Mouse (Mus musculus) embryonic facial prominence, embryonic 12.5 days (tissue): Measurements from ENCODE around the gene Cited4. TPM values are rescaled to one million over a fixed set of nuclear protein-coding genes. Genes with fewer than 3 reads are reported as not detected.

Experiments used
- ATAC-seq: fragments of 200-750 bp; cut with Nextera tagmentation; 2 replicates; pipeline ENCODE4 v1.8.0; 2017; ENCODE audit not compliant: insufficient number of reproducible peaks, insufficient read depth, low FRiP score, low TSS enrichment
- H3K27ac ChIP-seq: fragments of 300-500 bp; sonication (generic); 2 replicates; pipeline ENCODE4 v1.5.1; 2016; ENCODE audit warnings: mild to moderate bottlenecking
- H3K27me3 ChIP-seq: fragments of 300-500 bp; sonication (generic); 2 replicates; pipeline ENCODE4 v1.6.1; 2016; ENCODE audit warnings: mild to moderate bottlenecking, moderate library complexity
- H3K36me3 ChIP-seq: fragments of 300-500 bp; sonication (generic); 2 replicates; pipeline ENCODE4 v1.6.1; 2016; ENCODE audit warnings: mild to moderate bottlenecking
- H3K4me1 ChIP-seq: fragments of 300-500 bp; sonication (generic); 2 replicates; pipeline ENCODE4 v1.6.1; 2016
- H3K4me2 ChIP-seq: fragments of 300-500 bp; sonication (generic); replicated peaks from 2 replicates; pipeline ENCODE4 v1.6.1; 2016; ENCODE audit warnings: mild to moderate bottlenecking, moderate library complexity
- H3K4me3 ChIP-seq: fragments of 300-500 bp; sonication (generic); 2 replicates; pipeline ENCODE4 v1.5.1; 2016; ENCODE audit warnings: mild to moderate bottlenecking
- H3K9ac ChIP-seq: fragments of 300-500 bp; sonication (generic); 2 replicates; pipeline ENCODE4 v1.6.1; 2016; ENCODE audit warnings: mild to moderate bottlenecking, moderate library complexity
- H3K9me3 ChIP-seq: fragments of 300-500 bp; sonication (generic); 2 replicates; pipeline ENCODE4 v1.6.1; 2016; ENCODE audit warnings: mild to moderate bottlenecking, moderate library complexity
- WGBS: fragments of 180-500 bp; shearing (Covaris S2); methylation state at CpG from one replicate; pipeline ENCODE4 v1.1.7; 2016; 5-methylcytosine and 5-hydroxymethylcytosine counted together
- polyA plus RNA-seq: library from polyadenylated mRNA; unstranded; fragments of >200 nt; fragmentation: Nextera tagmentation; extraction: Ambion mirVana; gene quantifications from 2 replicates; pipeline ENCODE4 v1.2.1, GENCODE M21; 2016

The Cited4 gene
- 5.8 and 7.3 TPM in 2 replicates for polyA plus RNA-seq

DNA sequence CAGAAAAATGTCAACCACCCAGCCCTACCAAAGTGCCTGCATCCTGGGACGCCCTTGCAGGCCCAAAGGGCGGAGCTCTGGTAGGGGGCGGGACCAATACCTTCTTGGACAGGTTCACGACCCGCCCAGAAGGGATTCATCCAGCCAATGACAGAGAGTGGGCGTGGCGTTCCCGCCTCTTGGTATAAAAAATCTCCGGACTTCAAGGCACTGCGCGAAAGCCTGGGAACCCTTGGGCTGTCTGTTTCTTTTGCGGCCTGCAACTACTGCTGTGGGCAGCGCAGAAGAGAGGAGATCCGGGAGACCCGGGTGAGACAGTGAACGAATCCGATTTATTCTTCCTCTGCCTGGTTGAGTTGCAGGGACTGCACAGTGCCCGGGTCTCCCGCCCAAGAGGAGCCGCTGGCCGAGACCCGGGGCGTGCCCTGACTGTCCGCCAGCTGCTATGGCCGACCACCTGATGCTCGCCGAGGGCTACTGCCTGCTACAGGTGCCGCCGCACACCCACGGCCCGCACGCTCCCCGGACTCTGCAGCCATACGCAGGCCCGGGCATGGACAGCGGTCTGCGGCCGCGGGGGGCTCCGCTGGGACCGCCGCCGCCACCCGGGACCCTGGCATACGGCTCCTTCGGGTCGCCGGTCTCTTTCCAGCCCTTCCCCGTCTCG lies at the start of gene Cited4:
Cited4 (plus strand) TSS at position 215 of the 667 bp plus-strand sequence.
- peak; percentile 81 for ATAC-seq
- Histone ChIP-seq H3K9ac (peak within 1 kb of the TSS; percentile 51), H3K9me3 (no peaks in the 10 kb centered on the region), H3K36me3 (no peaks in the 10 kb centered on the region), H3K27me3 (peaks cover 35% of the 10 kb centered on the region), H3K4me1 (peaks cover 5% of the 10 kb centered on the region), H3K4me2 (peak within 1 kb of the TSS; percentile 99), H3K4me3 (peak within 1 kb of the TSS; percentile 52), H3K27ac (no peak within 1 kb of the TSS)
- under 1% methylated on average over 48 of the region's 50 CpGs for WGBS

DNA sequence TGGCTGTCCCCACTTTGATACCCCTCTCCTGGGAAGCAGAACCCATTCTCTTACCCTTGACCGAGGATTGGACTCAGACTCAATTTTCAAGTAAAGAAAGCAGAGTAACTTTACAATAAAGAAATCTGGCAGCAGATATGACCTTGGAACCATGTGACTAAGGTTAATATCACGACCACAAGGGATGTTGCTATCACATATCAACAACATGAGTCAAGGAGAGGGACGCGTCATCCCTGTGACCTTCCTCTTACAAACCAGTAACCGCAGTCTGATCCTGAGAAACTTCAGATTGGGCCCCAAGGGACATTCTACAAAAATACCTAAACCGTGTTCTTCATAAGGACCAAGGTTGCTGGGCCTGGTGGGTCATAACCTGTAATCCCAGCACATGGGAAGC lies 38.6 kb upstream of the Cited4 start:
- ATAC-seq: no peak
- H3K4me3 ChIP-seq: no peak overlapping the region
- H3K27ac ChIP-seq: no peak overlapping the region
- H3K36me3 ChIP-seq: no peaks in the 10 kb centered on the region
- H3K9me3 ChIP-seq: no peaks in the 10 kb centered on the region
- WGBS: 82% methylated on average over 6 of the region's 6 CpGs
- no peaks in the 10 kb centered on the region for H3K27me3 ChIP-seq
- no peak overlapping the region for H3K9ac ChIP-seq
- H3K4me2 ChIP-seq: no peak overlapping the region
- H3K4me1 ChIP-seq: no peaks in the 10 kb centered on the region

GRCm38 (mm10) chr4:120630218-120630931 lies 36.0 kb upstream of the Cited4 start:
- H3K27me3 ChIP-seq: no peaks in the 10 kb centered on the region
- H3K4me3 ChIP-seq: no peak overlapping the region
- H3K4me2 ChIP-seq: no peak overlapping the region
- no peaks in the 10 kb centered on the region for H3K36me3 ChIP-seq
- H3K27ac ChIP-seq: no peak overlapping the region
- no peaks in the 10 kb centered on the region for H3K4me1 ChIP-seq
- no peak overlapping the region for H3K9ac ChIP-seq
- ATAC-seq: no peak
- 80% methylated on average over 8 of the region's 8 CpGs for WGBS
- H3K9me3 ChIP-seq: no peaks in the 10 kb centered on the region

GRCm38 (mm10) chr4:120631828-120632227 lies 34.5 kb upstream of the Cited4 start:
- no peaks in the 10 kb centered on the region for H3K9me3 ChIP-seq
- no peaks in the 10 kb centered on the region for H3K4me1 ChIP-seq
- 74% methylated on average over 6 of the region's 6 CpGs for WGBS
- no peak for ATAC-seq
- no peak overlapping the region for H3K4me2 ChIP-seq
- H3K27ac ChIP-seq: no peak overlapping the region
- no peaks in the 10 kb centered on the region for H3K27me3 ChIP-seq
- H3K36me3 ChIP-seq: no peaks in the 10 kb centered on the region
- H3K4me3 ChIP-seq: no peak overlapping the region
- H3K9ac ChIP-seq: no peak overlapping the region

DNA sequence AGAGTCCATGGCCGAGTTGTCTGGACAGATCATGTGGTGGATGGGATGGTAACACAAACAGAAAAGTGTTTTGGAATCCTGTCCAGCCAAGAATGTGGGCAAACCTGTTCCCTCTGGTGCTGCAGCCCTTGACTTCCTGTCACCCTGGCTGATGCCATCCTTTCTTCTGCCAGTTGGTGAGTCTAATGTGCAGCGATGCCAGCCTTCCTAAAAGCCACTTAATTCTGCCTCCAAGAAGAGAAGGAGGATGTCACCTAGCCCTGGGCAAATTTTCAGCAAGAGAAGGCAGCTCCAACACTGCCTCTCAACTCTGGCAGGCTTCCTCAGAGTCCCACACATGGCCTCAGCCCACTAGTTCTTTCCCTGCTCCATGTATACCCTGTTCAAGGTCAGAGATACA lies 31.0 kb upstream of the Cited4 start:
- WGBS: 75% methylated on average over 2 of the region's 2 CpGs
- Histone ChIP-seq H3K9me3 (no peaks in the 10 kb centered on the region), H3K4me3 (no peak overlapping the region), H3K9ac (no peak overlapping the region), H3K36me3 (no peaks in the 10 kb centered on the region), H3K27me3 (no peaks in the 10 kb centered on the region), H3K4me1 (no peaks in the 10 kb centered on the region), H3K27ac (no peak overlapping the region), H3K4me2 (no peak overlapping the region)
- ATAC-seq: no peak

GRCm38 (mm10) chr4:120641946-120642345 lies 24.4 kb upstream of the Cited4 start:
- no peak overlapping the region for H3K4me3 ChIP-seq
- no peaks in the 10 kb centered on the region for H3K9me3 ChIP-seq
- no peak overlapping the region for H3K4me2 ChIP-seq
- no peak overlapping the region for H3K27ac ChIP-seq
- no peaks in the 10 kb centered on the region for H3K36me3 ChIP-seq
- H3K4me1 ChIP-seq: no peaks in the 10 kb centered on the region
- no peak overlapping the region for H3K9ac ChIP-seq
- no peak for ATAC-seq
- H3K27me3 ChIP-seq: 0 out of 2 replicates have a peak, but pooled peaks cover 2% of the 10 kb centered on the region
- WGBS: 88% methylated on average over 6 of the region's 6 CpGs

DNA sequence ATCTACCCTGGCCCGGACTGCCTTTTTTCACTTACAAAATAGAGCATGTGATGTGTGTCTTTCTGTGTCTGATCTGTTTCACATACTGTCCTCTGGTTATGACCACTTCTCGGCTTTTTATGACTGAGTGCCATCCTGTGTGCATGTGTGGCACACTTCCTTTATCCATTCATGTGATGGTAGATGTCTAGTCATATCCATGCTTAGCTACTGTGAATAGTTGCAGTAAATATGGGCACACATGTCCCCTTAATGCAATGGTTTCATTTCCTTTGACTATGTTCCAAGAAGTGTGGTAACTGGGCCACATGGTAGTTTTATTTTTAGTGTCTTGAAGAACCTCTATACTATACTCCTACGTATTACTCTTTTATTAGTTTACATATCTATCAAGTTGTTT lies 22.5 kb upstream of the Cited4 start:
- Histone ChIP-seq H3K9me3 (no peaks in the 10 kb centered on the region), H3K4me1 (no peaks in the 10 kb centered on the region), H3K4me3 (no peak overlapping the region), H3K36me3 (no peaks in the 10 kb centered on the region), H3K9ac (no peak overlapping the region), H3K27ac (no peak overlapping the region), H3K4me2 (no peak overlapping the region), H3K27me3 (peaks cover 17% of the 10 kb centered on the region)
- WGBS: 84% methylated on average over 3 of the region's 3 CpGs
- no peak for ATAC-seq

GRCm38 (mm10) chr4:120649369-120650207 lies 16.8 kb upstream of the Cited4 start:
- peak overlapping the region; percentile 46 for H3K9ac ChIP-seq
- H3K27ac ChIP-seq: no peak overlapping the region
- H3K9me3 ChIP-seq: no peaks in the 10 kb centered on the region
- peaks cover 54% of the 10 kb centered on the region for H3K27me3 ChIP-seq
- WGBS: 4% methylated on average over 54 of the region's 55 CpGs
- ATAC-seq: peak; percentile 83
- peak overlapping the region; percentile 43 for H3K4me3 ChIP-seq
- H3K36me3 ChIP-seq: no peaks in the 10 kb centered on the region
- peak overlapping the region; percentile 94 for H3K4me2 ChIP-seq
- H3K4me1 ChIP-seq: no peaks in the 10 kb centered on the region; the same call in 1 of the 2 replicates

DNA sequence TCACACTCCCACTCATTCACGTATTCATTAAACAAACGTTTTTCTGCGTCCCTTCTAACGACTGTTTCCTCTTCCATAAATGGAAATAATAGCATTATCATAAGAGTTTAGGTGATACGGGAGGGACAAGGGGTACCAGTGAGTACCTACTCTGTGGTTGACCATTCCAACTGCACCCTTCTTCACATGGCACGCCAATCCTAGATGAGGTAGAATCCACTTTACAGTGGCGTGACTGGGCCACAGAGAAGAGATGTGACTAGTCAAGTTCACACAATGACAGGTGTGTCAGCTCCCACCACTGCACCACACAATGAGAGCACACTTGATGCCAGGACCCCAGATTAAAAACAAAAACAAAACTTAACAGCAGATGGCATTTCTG lies 16.2 kb upstream of the Cited4 start:
- Histone ChIP-seq H3K27ac (no peak overlapping the region), H3K27me3 (peaks cover 54% of the 10 kb centered on the region), H3K4me3 (peak overlapping the region; percentile 43), H3K36me3 (no peaks in the 10 kb centered on the region), H3K4me1 (no peaks in the 10 kb centered on the region; the same call in 1 of the 2 replicates), H3K4me2 (peak overlapping the region; percentile 94), H3K9ac (no peak overlapping the region), H3K9me3 (no peaks in the 10 kb centered on the region)
- ATAC-seq: no peak
- 23% methylated on average over 7 of the region's 7 CpGs for WGBS

- Histone ChIP-seq H3K9me3 (no peaks in the 10 kb centered on the region), H3K4me1 (no peaks in the 10 kb centered on the region), H3K27ac (no peak overlapping the region), H3K27me3 (peaks cover 17% of the 10 kb centered on the region), H3K4me2 (no peak overlapping the region), H3K36me3 (no peaks in the 10 kb centered on the region), H3K9ac (no peak overlapping the region), H3K4me3 (no peak overlapping the region)
- 71% methylated on average over 8 of the region's 8 CpGs for WGBS
- no peak for ATAC-seq
Measured at GRCm38 (mm10) chr4:120655898-120656297, 10.5 kb upstream of the Cited4 start.

DNA sequence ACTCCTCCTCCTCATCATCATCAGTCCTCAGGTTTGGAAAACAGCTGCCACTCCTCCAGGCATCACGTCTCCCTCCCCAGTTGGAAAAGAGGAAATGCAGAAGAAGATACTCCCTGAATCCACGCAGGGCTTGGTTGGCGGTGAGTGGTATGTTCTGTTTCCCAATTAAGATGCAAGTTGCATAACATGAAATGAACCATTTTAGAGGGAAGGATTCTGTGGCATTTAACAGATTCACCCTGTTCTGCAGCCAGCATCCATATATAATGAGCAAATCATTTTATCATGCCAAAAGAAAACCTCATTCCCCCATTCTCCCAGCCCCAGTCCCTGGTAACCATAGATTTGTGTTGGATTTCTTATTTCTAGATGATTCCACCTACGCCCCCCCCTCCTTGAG lies 5.9 kb upstream of the Cited4 start:
- Histone ChIP-seq H3K27me3 (no peaks in the 10 kb centered on the region; the same call in 1 of the 2 replicates), H3K4me3 (no peak overlapping the region), H3K4me1 (no peaks in the 10 kb centered on the region), H3K4me2 (no peak overlapping the region), H3K9ac (no peak overlapping the region), H3K27ac (no peak overlapping the region), H3K36me3 (no peaks in the 10 kb centered on the region), H3K9me3 (no peaks in the 10 kb centered on the region)
- 69% methylated on average over 4 of the region's 4 CpGs for WGBS
- no peak for ATAC-seq
